Mouse (Mus musculus) spleen, adult 12 weeks (tissue): ENCODE results near the gene Pofut1.

Source experiments
- DNase-seq: peaks from one replicate; pipeline ENCODE4 v3.0.0; 2022; ENCODE audit warnings: low spot score

Gene Pofut1

DNA sequence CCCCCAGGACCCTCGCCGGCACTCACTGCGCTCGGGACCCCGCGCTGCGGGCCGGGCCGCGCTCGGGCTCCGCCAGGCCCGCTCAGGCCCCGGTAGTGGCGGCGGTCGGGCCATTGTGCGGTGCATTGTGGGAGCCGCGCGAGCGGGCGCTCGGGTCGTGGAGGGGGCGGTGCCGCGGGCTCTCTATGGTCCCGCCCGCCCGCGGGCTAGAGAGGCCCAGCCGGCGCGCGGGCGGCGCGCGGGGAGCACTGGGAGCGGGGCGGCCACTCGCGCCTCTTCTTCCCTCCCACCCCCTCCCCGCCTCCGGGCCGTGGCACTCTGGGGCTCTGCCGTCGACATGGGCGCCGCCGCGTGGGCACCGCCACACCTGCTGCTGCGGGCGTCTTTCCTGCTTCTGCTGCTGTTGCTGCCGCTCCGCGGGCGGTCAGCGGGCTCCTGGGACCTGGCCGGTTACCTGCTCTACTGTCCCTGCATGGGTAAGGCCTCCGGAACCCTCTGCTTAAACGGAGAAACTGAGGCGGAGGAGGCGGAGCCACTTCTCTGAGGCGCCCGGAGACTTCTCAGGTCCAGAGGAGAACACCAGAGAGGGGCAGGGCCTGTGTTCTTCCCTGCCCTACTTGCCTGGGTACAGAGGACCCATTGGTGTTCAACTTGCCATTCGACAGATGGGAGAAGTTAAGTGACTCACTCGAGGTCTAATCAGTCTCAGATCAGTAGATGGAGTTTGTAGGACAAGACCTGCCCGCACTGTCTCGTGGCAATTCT lies at the start of gene Pofut1, which contains the start of gene Plagl2:
Pofut1 (plus strand) TSS at position 284 of the 765 bp plus-strand sequence.
Plagl2 (minus strand) TSS at position 177 of the 765 bp plus-strand sequence.
- peak; percentile 89 for DNase-seq

DNA sequence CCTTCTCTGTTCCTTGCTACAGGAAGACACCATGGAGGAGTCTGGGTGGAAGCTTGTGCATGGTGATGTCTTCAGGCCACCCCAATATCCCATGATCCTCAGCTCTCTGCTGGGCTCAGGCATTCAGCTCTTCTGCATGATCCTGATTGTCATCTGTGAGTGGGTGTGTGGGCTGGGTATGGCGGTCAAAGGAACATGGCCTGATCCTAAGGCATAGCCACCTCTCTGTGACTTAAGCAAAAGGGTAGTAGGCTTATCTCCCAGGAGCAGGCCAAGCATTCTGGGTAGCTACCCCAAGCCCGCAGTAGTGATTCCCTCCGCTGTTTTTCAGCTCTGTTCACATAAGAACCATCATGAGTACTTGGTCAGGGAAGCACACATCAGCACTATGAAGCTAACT lies 47.1 kb upstream of the Pofut1 start:
- DNase-seq: no peak

- no peak for DNase-seq
These were observed 42.8 kb upstream of the Pofut1 start for GRCm38 (mm10) chr2:153198485-153198884.

DNA sequence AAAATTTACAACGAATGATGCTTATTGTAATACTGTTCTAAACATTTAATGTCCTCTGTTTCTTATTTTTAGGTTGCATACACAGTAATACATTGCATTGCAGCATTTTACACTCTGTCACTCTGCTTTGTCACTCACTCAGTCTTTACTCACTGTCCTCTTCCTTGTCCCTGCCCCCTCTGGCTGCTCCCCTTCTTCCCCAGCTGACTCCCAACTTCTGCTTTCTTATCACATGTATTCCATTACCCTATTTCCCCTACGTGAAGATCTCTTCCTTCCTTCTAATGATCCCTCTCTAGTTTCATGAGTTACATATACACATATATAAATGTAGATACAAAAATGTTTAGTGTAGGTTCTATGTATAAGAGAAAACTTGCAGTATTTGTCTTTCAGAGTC lies 42.2 kb upstream of the Pofut1 start:
- no peak for DNase-seq

DNA sequence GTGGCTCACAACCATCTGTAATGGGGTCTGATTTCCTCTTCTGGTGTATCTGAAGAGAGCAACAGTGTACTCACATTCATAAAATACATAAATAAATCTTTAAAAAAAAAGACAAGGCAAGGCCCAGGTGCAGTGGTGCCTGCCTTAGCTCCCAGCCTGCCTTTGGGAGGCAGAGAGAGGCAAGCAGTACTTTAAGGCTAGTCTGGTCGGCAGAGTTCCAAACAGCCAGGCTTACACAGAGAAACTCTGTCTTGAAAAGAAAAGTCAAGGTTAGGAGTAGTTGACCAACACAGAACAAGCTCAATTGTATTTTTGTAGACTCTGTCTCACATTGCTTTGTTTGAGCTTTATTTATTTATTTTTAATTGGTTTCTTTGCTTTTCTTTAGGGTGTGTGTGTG lies 38.6 kb upstream of the Pofut1 start:
- no peak for DNase-seq

- no peak for DNase-seq
These were observed 33.2 kb upstream of the Pofut1 start for GRCm38 (mm10) chr2:153208149-153208548.

GRCm38 (mm10) chr2:153209286-153209685 lies 32.0 kb upstream of the Pofut1 start:
- no peak for DNase-seq

DNA sequence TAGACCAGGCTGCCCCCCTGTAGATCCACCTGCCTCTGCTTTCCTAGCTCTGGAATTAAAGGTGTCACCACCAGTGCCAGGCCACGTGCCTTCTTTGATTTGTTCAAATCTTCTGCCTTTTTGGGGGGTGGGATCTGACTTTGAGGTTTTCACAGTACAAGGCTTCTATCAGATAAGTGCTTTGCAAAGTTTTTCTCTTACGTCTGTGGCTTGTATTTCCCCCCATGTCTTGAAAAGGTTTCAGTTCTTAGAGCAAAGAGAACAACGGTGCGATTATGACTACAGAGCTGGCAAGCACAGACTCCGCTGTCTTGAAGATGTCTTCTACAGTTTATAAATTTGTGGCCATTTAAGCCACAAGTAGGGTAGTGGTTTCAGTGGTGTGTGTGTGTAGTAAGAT lies 29.9 kb upstream of the Pofut1 start:
- no peak for DNase-seq

DNA sequence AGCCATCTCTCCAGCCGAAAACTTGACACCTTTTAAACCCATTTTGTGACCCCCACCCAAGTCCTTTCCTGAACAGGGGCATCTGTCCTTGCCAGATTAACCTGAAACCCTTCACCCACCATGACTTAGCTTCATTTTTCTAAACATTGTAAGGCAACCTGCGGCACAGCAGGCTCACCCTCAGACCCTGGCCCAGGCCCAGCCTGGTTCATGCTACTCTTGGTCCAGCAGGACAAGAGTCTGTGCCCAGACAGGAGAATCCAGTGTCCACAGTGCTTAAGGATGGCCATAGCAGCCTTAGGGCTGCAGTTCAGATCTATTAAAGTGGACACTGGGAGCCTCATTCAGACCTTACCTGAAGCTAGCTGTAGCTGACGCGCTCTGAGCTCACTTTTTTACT lies 28.0 kb upstream of the Pofut1 start:
- no peak for DNase-seq

- DNase-seq: no peak
These were observed 26.5 kb upstream of the Pofut1 start for GRCm38 (mm10) chr2:153214771-153215259.

DNA sequence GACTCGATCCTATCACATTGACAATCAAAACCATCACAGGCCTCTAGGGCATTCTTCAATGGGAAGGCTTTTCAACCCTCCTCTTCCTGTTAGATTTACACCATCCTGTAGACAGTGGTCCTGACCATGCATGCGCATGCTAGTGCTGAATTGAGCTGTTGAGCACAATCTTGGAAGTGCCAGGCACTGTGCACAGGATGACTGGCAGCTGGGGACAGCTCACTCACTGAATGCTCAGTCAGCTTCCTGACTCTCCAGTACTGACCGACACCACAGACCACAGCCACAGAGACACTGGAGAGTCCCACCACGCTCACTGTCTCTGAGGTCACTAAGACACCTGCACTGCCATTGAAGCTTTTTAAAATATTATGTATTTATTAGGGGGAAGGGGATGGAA lies 25.9 kb upstream of the Pofut1 start:
- no peak for DNase-seq

- no peak for DNase-seq
These were observed 23.4 kb upstream of the Pofut1 start for GRCm38 (mm10) chr2:153217826-153218340.

DNA sequence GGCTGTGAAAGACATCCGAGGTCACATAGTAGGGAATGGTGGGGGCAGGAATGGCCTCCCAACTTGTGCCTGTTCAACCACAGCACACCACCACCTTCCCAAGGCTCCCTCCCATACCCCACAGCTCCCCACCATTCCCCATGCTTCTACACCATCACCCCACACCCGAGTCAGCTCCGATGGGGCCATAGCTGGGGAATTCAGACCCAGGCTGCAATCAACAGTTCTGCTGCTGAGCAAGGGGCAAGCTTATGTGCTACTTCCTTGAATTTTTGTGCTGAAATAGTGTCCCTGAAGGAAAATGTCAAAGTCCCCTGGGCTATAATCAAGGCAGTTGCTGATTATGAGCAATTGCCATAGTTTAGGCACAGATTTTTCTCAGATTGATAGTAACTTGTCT lies 22.8 kb upstream of the Pofut1 start:
- no peak for DNase-seq

DNA sequence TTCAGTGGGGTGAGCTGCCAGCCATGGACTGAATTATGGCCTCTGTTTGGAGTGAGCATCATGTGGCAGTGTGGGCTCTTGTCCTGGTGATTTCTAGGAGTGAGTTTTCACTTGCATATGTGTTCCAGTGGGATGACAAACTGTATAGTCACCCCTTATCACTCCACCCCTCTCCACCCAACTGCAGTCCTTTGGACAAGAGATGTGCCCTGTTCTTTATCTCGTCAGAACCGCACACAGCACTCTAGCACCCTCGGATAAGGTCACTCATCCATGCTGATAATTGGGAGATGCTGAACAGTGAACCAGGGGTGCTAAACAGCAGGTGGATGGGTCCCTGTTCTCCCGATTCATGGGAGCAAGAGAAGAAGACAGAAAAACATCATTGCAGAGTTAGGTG lies 19.7 kb upstream of the Pofut1 start:
- no peak for DNase-seq

- no peak for DNase-seq
These were observed 19.2 kb upstream of the Pofut1 start for GRCm38 (mm10) chr2:153222130-153222529.

GRCm38 (mm10) chr2:153222566-153222965 lies 18.8 kb upstream of the Pofut1 start:
- DNase-seq: no peak

DNA sequence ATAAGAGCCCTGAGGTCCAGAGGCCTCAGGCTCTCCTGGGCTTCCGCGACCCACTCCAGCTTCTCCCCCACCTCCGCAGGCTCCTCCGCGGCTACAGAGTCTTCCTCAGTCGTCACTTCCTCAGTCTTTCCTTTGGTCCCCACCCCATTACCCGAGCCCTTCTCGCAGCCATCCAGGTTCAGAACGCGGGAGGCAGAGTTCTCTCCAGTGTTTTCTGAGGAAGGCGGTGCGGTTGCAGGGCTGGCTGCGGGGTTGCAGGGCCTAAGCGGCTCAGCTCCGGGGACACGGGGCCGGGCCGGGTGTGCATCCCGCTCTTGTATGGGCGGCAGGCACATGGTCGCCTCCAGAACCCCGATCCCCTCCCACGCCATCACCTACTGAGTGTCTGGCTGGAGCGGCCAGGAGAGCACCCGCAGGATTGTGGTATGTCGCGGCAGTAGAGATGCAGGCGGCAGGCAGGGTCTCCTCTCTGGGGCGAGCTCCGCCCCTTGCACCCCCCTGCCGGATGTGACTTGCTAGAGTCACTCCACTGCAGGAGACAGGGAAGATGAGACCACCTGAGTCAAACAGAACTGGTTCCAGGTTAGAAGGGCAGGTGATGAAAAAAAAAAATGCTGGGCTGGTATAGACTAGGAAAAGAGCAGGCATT lies 16.3 kb upstream of the Pofut1 start, which contains the start of gene Tspyl3:
Tspyl3 (minus strand) TSS at position 496 of the 649 bp plus-strand sequence.
- no peak for DNase-seq

DNA sequence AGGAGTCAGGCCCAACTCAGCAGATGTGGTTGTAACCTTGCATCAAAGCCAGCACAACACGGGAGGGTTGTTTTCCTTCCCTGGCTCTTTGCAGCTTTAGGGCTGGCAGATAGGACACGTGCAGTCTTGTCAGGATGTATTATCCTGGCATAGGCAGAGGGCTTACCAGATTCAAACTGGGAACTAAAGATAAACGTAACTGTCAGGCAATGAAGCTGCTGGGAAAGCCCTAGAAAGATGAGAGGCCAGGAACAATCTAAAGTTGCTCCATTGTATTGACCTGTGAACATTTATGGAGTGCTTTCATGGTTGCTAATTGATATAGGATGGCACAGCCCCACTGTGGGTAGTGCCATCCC lies 15.8 kb upstream of the Pofut1 start:
- DNase-seq: no peak

GRCm38 (mm10) chr2:153227959-153228358 lies 13.4 kb upstream of the Pofut1 start:
- DNase-seq: no peak

DNA sequence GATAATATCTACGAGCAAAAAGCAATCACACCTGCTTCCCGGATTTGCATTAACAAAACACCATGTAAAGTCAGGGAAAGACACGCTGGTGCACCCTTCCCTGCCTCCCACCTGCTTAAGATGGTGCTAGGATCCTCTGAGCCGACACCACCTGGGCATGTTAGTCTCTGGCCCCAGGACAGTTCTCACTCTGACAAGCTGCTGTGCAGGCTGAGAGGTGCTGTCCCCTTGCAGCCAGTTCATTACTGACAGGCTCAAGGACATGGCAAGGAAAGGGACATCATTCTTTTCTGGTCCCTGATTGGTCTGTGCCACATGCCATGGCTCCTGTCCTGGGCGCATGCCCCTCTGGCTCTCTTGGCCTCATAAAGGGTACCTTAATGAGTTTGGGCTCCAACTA lies 12.8 kb upstream of the Pofut1 start:
- DNase-seq: no peak

DNA sequence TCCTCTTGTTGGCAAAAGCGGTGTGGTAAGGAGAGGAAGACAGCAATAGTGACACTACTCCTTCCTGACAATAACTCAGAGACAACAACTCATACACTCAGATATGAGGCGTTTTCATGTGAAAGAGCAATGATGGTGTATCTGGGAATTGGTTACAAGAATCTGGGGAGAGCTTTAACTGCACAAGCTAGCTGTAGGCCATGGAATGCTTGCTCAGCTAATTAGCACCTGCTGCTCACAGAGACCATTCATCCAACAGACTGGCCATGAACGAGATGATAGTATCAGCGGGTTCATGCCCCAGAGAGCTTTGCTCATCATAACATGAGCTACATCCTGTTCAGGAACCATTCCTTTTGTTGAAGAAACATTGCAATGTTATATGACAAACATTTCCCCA lies 4.1 kb upstream of the Pofut1 start:
- DNase-seq: no peak

DNA sequence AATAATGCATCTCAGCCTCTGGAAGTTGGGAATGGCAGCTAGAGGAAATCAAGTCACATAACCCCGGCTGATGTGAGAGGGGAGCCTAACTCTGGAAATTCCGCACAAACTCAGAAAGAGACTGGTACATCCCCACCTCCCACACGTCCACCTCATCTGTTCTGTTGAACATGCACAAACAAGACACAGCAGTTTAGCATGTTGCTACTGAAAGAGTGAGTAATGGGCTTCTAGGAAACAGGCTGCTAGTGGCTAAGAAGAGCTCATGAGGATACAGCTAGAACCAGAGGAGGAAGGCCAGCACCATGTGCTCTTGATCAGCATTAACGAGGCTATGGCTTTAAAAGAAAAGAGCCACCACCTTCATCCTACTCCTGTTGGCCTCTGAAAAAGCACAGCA lies 3.4 kb upstream of the Pofut1 start:
- DNase-seq: no peak

- no peak for DNase-seq
These were observed 2.9 kb upstream of the Pofut1 start for GRCm38 (mm10) chr2:153238406-153238805.
